Mouse (Mus musculus) limb, embryonic 13.5 days (tissue): Measurements from ENCODE around the gene Cd27. TPM values are rescaled to one million over a fixed set of nuclear protein-coding genes. Genes with fewer than 3 reads are reported as not detected.
"Not testable (repeated sequence)": the region's sequence is repeated elsewhere in the genome, so short reads cannot be mapped to it uniquely, and the experiment has no call there.

ENCODE experiments used
- ATAC-seq: fragments of 200-750 bp; cut with Nextera tagmentation; 2 replicates; pipeline ENCODE4 v1.8.0; 2017; ENCODE audit warnings: low read depth, moderate number of reproducible peaks, moderate TSS enrichment; ENCODE audit not compliant: low FRiP score
- H3K27ac ChIP-seq: fragments of 300-500 bp; sonication (generic); 2 replicates; pipeline ENCODE4 v1.5.1; 2015; ENCODE audit warnings: inconsistent platforms, mild to moderate bottlenecking, moderate library complexity
- H3K27me3 ChIP-seq: fragments of 300-500 bp; sonication (generic); 2 replicates; pipeline ENCODE4 v1.6.1; 2015; ENCODE audit warnings: mild to moderate bottlenecking, inconsistent platforms
- H3K36me3 ChIP-seq: fragments of 300-500 bp; sonication (generic); 2 replicates; pipeline ENCODE4 v1.6.1; 2015; ENCODE audit warnings: inconsistent platforms, mild to moderate bottlenecking, moderate library complexity
- H3K4me1 ChIP-seq: fragments of 300-500 bp; sonication (generic); 2 replicates; pipeline ENCODE4 v1.6.1; 2015; ENCODE audit warnings: inconsistent platforms
- H3K4me2 ChIP-seq: fragments of 300-500 bp; sonication (generic); replicated peaks from 2 replicates; pipeline ENCODE4 v1.6.1; 2015; ENCODE audit warnings: inconsistent platforms, mild to moderate bottlenecking, moderate library complexity
- H3K4me3 ChIP-seq: fragments of 300-500 bp; sonication (generic); 2 replicates; pipeline ENCODE4 v1.5.1; 2015; ENCODE audit warnings: moderate library complexity, mild to moderate bottlenecking, inconsistent platforms
- H3K9ac ChIP-seq: fragments of 300-500 bp; sonication (generic); 2 replicates; pipeline ENCODE4 v1.6.1; 2015; ENCODE audit warnings: mild to moderate bottlenecking, inconsistent platforms
- H3K9me3 ChIP-seq: fragments of 300-500 bp; sonication (generic); 2 replicates; pipeline ENCODE4 v1.6.1; 2016; ENCODE audit warnings: inconsistent platforms
- WGBS: fragments of 180-500 bp; shearing (Covaris S2); methylation state at CpG from one replicate; pipeline ENCODE4 v1.1.7; 2015; 5-methylcytosine and 5-hydroxymethylcytosine counted together
- polyA plus RNA-seq: library from polyadenylated mRNA; unstranded; fragments of >200 nt; fragmentation: Nextera tagmentation; extraction: Ambion mirVana; gene quantifications from 2 replicates; pipeline ENCODE4 v1.2.1, GENCODE M21; 2015

Gene Cd27
- polyA plus RNA-seq: 2.5 and 3.8 TPM in 2 replicates

- H3K4me2 ChIP-seq: no peak within 1 kb of the TSS
Measured at GRCm38 (mm10) chr6:125236782-125237181, at the start of gene Cd27. Gene Cd27 (minus strand): TSS chr6:125237010.

DNA sequence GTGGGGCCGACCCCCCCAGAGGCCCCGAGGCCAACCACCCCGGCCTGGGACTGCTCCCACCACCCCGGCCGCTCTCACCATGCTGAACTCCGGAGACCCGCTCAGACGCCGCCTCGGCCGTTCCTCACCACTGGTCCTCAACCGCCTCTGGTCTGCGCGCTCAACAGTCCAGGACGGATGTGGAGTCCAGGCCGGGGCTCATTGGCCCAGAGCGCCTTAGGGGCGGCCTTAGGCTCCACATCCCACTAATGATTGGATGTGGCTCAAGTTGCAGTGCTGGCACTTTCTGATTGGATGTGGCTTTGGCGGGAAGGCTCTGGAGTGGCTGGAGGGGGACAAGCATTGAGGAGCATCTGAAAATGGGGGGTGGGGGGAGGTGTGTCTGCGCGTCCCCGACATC is 49.1 kb upstream of the Cd27 start, which contains the start of gene Tuba3a:
TSS of gene Tuba3a (minus strand) at position 153 of the 400 bp plus-strand sequence.
- ATAC-seq: no peak
- H3K4me1 ChIP-seq: peaks cover 17% of the 10 kb centered on the region
- H3K27me3 ChIP-seq: no peaks in the 10 kb centered on the region
- H3K9ac ChIP-seq: no peak within 1 kb of the TSS
- H3K27ac ChIP-seq: no peak within 1 kb of the TSS
- WGBS: 98% methylated on average over 22 of the region's 22 CpGs
- no peaks in the 10 kb centered on the region for H3K9me3 ChIP-seq
- no peak within 1 kb of the TSS for H3K4me3 ChIP-seq
- no peak within 1 kb of the TSS for H3K4me2 ChIP-seq
- no peaks in the 10 kb centered on the region for H3K36me3 ChIP-seq

More at GRCm38 (mm10) chr6:125236782-125237181, at the start of gene Cd27:
- Histone ChIP-seq H3K9me3 (no peaks in the 10 kb centered on the region), H3K27ac (no peak within 1 kb of the TSS), H3K4me1 (peaks cover 15% of the 10 kb centered on the region), H3K27me3 (no peaks in the 10 kb centered on the region), H3K36me3 (no peaks in the 10 kb centered on the region), H3K4me3 (no peak within 1 kb of the TSS), H3K9ac (no peak within 1 kb of the TSS)
- no peak for ATAC-seq
- 50% methylated on average over 6 of the region's 6 CpGs for WGBS

GRCm38 (mm10) chr6:125284751-125285150 is 47.9 kb upstream of the Cd27 start:
- Histone ChIP-seq H3K9me3 (no peaks in the 10 kb centered on the region; the same call in 1 of the 2 replicates), H3K36me3 (no peaks in the 10 kb centered on the region), H3K27ac (no peak overlapping the region), H3K4me2 (no peak overlapping the region), H3K9ac (no peak overlapping the region), H3K4me1 (peaks cover 17% of the 10 kb centered on the region), H3K4me3 (no peak overlapping the region), H3K27me3 (no peaks in the 10 kb centered on the region)
- no peak for ATAC-seq
- 93% methylated on average over 7 of the region's 7 CpGs for WGBS

- no peaks in the 10 kb centered on the region for H3K36me3 ChIP-seq
- no peaks in the 10 kb centered on the region for H3K27me3 ChIP-seq
- H3K9ac ChIP-seq: no peak overlapping the region
- no peak for ATAC-seq
- H3K4me3 ChIP-seq: no peak overlapping the region
- no peak overlapping the region for H3K27ac ChIP-seq
- no peaks in the 10 kb centered on the region; the same call in 1 of the 2 replicates for H3K9me3 ChIP-seq
- no peak overlapping the region for H3K4me2 ChIP-seq
- 29% methylated on average over 8 of the region's 8 CpGs for WGBS
- peaks cover 17% of the 10 kb centered on the region for H3K4me1 ChIP-seq
Measured at GRCm38 (mm10) chr6:125284250-125284649, 47.4 kb upstream of the Cd27 start.

- H3K4me1 ChIP-seq: peaks cover 14% of the 10 kb centered on the region
- not testable (repeated sequence) for ATAC-seq, H3K9ac ChIP-seq, H3K4me2 ChIP-seq, H3K9me3 ChIP-seq, H3K36me3 ChIP-seq, H3K27ac ChIP-seq, H3K4me3 ChIP-seq, H3K27me3 ChIP-seq
- 93% methylated on average over 13 of the region's 13 CpGs for WGBS
Measured at GRCm38 (mm10) chr6:125282721-125283120, 45.9 kb upstream of the Cd27 start.

GRCm38 (mm10) chr6:125279729-125280128 is 42.9 kb upstream of the Cd27 start:
- 57% methylated on average over 8 of the region's 8 CpGs for whole genome bisulfite sequencing
- H3K4me2 ChIP-seq: no peak overlapping the region
- no peak overlapping the region for H3K4me3 ChIP-seq
- no peak overlapping the region for H3K27ac ChIP-seq
- no peaks in the 10 kb centered on the region; the same call in 1 of the 2 replicates for H3K4me1 ChIP-seq
- no peaks in the 10 kb centered on the region for H3K36me3 ChIP-seq
- no peak overlapping the region for H3K9ac ChIP-seq
- H3K27me3 ChIP-seq: no peaks in the 10 kb centered on the region
- no peaks in the 10 kb centered on the region; the same call in 1 of the 2 replicates for H3K9me3 ChIP-seq
- ATAC-seq: peak; percentile 44; the same call in 1 of the 2 replicates

DNA sequence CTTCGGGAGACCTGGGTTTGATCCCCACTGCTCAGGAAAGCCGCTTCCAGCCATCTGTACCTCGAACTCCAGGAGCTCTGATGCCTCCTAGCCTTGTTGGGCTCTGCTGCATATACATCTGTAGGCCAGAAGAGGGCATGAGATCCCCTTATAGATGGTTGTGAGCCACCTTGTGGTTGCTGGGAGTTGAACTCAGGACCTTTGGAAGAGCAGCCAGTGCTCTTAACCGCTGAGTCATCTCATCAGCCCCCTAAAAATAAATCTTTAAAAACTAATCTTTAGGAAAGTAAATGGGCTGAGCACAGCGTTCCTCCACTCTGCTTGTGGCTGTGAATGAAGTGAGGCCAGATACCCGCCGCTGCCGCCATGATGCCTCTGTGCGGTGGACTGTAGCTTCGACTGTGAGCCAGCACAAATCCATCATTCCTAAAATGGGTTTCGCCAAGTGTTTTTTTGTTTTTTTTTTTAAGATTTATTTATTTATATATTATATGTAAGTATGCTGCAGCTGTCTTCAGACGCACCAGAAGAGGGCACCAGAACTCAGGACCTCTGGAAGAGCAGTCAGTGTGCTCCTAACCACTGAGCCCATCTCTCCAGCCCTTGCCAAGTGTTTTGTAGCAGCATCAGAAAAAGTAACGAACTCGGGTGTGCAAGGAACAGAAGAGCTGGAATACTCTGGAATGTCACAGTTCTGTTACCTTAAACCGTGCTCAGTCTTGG is 38.2 kb upstream of the Cd27 start:
- no peak overlapping the region for H3K9ac ChIP-seq
- 59% methylated on average over 15 of the region's 15 CpGs for WGBS
- no peaks in the 10 kb centered on the region for H3K9me3 ChIP-seq
- no peaks in the 10 kb centered on the region for H3K36me3 ChIP-seq
- peaks cover 4% of the 10 kb centered on the region for H3K4me1 ChIP-seq
- H3K27me3 ChIP-seq: no peaks in the 10 kb centered on the region; the same call in 1 of the 2 replicates
- no peak for ATAC-seq
- H3K4me3 ChIP-seq: no peak overlapping the region
- no peak overlapping the region for H3K4me2 ChIP-seq
- H3K27ac ChIP-seq: no peak overlapping the region

DNA sequence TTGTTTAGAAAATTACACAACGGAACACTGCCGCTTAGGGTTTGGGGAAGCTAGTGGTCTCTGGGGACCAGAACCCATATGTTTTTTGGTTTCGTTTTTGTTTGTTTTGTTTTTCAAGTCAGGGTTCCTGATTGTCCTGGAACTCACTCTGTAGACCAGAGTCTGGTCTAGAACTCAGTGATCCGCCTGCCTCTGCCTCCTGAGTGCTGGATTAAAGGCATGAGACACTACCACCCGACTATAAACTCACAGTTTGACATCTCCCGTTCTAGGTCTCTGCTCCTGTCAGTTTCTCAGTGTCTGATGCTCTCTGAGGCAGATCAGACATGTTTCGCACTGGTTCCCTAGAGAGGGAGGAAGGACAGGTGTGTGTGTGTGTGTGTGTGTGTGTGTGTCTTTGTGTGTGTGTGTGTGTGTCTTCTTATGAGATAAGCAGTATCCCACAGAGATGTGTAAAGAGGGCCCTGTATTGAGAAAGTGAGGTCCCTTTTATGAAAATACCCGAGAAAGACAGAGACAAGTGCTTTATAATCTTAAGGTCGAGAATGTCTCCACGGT is 35.5 kb upstream of the Cd27 start:
- no peak overlapping the region for H3K9ac ChIP-seq
- no peak overlapping the region for H3K4me2 ChIP-seq
- ATAC-seq: no peak

GRCm38 (mm10) chr6:125271455-125272227 is 34.8 kb upstream of the Cd27 start:
- WGBS: 21% methylated on average over 17 of the region's 17 CpGs
- peak; percentile 88 for ATAC-seq
- Histone ChIP-seq H3K9me3 (no peaks in the 10 kb centered on the region), H3K4me2 (peak overlapping the region; percentile 60), H3K27me3 (no peaks in the 10 kb centered on the region; the same call in 1 of the 2 replicates), H3K27ac (no peak overlapping the region), H3K9ac (no peak overlapping the region), H3K4me1 (peaks cover 4% of the 10 kb centered on the region), H3K36me3 (no peaks in the 10 kb centered on the region), H3K4me3 (no peak overlapping the region)

More for the DNA sequence above, 35.5 kb upstream of the Cd27 start:
- no peaks in the 10 kb centered on the region for H3K36me3 ChIP-seq
- H3K4me1 ChIP-seq: peaks cover 4% of the 10 kb centered on the region
- H3K4me3 ChIP-seq: no peak overlapping the region
- H3K9me3 ChIP-seq: no peaks in the 10 kb centered on the region
- H3K27me3 ChIP-seq: no peaks in the 10 kb centered on the region; the same call in 1 of the 2 replicates
- H3K27ac ChIP-seq: no peak overlapping the region
- 80% methylated on average over 10 of the region's 10 CpGs for WGBS

GRCm38 (mm10) chr6:125268799-125269198 is 32.0 kb upstream of the Cd27 start:
- WGBS: 52% methylated on average over 6 of the region's 6 CpGs

GRCm38 (mm10) chr6:125267469-125267868 is 30.7 kb upstream of the Cd27 start:
- H3K9ac ChIP-seq: no peak overlapping the region
- peaks cover 3% of the 10 kb centered on the region; the same call in 1 of the 2 replicates for H3K27me3 ChIP-seq
- H3K4me3 ChIP-seq: no peak overlapping the region
- no peak overlapping the region for H3K4me2 ChIP-seq
- H3K9me3 ChIP-seq: peaks cover 5% of the 10 kb centered on the region; the same call in 1 of the 2 replicates
- H3K27ac ChIP-seq: no peak overlapping the region
- H3K4me1 ChIP-seq: peaks cover 4% of the 10 kb centered on the region
- ATAC-seq: no peak
- H3K36me3 ChIP-seq: no peaks in the 10 kb centered on the region
- WGBS: 78% methylated on average over 3 of the region's 3 CpGs

More at GRCm38 (mm10) chr6:125268799-125269198, 32.0 kb upstream of the Cd27 start:
- H3K27me3 ChIP-seq: peaks cover 3% of the 10 kb centered on the region; the same call in 1 of the 2 replicates
- peaks cover 4% of the 10 kb centered on the region for H3K4me1 ChIP-seq
- no peak for ATAC-seq
- no peak overlapping the region for H3K27ac ChIP-seq
- H3K9ac ChIP-seq: no peak overlapping the region
- H3K4me2 ChIP-seq: no peak overlapping the region
- no peak overlapping the region for H3K4me3 ChIP-seq
- H3K9me3 ChIP-seq: no peaks in the 10 kb centered on the region
- no peaks in the 10 kb centered on the region for H3K36me3 ChIP-seq

DNA sequence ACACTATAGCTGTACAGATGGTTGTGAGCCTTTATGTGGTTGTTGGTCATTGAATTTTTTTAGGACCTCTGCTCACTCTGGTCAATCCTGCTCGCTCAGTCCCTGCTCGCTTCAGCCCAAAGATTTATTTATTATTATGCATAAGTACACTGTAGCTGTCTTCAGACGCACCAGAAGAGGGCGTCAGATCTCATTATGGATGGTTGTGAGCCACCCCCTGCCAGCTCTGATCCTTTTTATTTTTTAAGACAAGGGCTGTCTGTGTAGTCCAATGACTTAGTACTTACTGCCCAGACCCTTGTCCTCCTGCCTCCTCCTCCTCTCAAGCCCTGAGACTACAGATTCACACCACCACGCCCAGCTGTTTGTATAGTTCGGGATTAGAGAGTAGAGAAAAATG is 29.8 kb upstream of the Cd27 start:
- not testable (repeated sequence) for H3K4me2 ChIP-seq, H3K27ac ChIP-seq, ATAC-seq, H3K9me3 ChIP-seq, H3K27me3 ChIP-seq, H3K36me3 ChIP-seq, H3K4me1 ChIP-seq, H3K9ac ChIP-seq, H3K4me3 ChIP-seq
- 76% methylated on average over 6 of the region's 6 CpGs for whole genome bisulfite sequencing
